Mouse (Mus musculus): Measurements from ENCODE around the gene Spg11. TPM values are rescaled to one million over a fixed set of nuclear protein-coding genes. Genes with fewer than 3 reads are reported as not detected.

The Spg11 gene
- polyA plus RNA-seq, 1 experiment, result 4.2 TPM

- H3K4me3 ChIP-seq (ENCODE audit: insufficient read depth, poor library complexity, severe bottlenecking), result no peak overlapping the region
- peaks cover 2% of the 10 kb centered on the region for H3K79me3 ChIP-seq (ENCODE audit: low read depth)
- H3K79me2 ChIP-seq (ENCODE audit: control insufficient read depth, insufficient read depth), result no peaks in the 10 kb centered on the region
- H3K36me3 ChIP-seq (ENCODE audit: control insufficient read depth, insufficient read depth), result no peaks in the 10 kb centered on the region
- no peak for TF ChIP-seq USF1 (IDR thresholded peaks at IDR 0.05; ENCODE audit: low read depth)
- TF ChIP-seq MAX (IDR thresholded peaks at IDR 0.05), result no peak
- TF ChIP-seq FOSL1 (IDR thresholded peaks at IDR 0.05; ENCODE audit: insufficient read depth, low read length, poor library complexity, severe bottlenecking), result no peak
- no peak for TF ChIP-seq CTCF (IDR thresholded peaks at IDR 0.05; ENCODE audit: control insufficient read depth, insufficient read depth, insufficient read length)
- TF ChIP-seq MYOG (IDR thresholded peaks at IDR 0.05; ENCODE audit: control insufficient read depth, extremely low read depth, insufficient read length), result no peak
- H3K27me3 ChIP-seq (ENCODE audit: control insufficient read depth, insufficient read depth, insufficient read length), result no peaks in the 10 kb centered on the region
- H3ac ChIP-seq (ENCODE audit: control insufficient read depth, insufficient read length, low read depth), result no peak overlapping the region
Observed at GRCm38 (mm10) chr2:122022284-122022683, 95.9 kb downstream of the Spg11 start.

DNA sequence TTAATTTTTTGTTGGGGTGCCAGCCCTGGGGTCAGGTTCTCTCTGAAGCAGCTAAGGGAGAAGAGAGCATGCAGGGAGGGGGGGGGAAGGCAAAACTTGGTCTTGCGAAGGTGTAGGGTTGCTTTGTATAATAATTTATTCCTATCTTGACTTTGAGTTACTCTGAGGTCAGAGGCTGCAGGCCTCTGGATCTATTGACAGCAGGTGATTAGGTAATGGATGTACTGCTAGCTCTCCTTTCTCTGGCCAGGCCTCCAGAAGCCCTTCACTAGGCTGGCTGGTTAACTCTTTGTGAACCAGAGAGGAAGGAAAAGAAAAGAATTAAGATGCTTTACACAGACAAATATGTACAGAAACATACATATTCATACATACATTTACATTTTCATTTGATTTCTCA lies 99.5 kb downstream of the Spg11 start:
- H3ac ChIP-seq (ENCODE audit: control insufficient read depth, insufficient read length, low read depth), result no peak overlapping the region
- H3K36me3 ChIP-seq (ENCODE audit: control insufficient read depth, insufficient read depth), result peaks cover 19% of the 10 kb centered on the region
- H3K79me2 ChIP-seq (ENCODE audit: control insufficient read depth, insufficient read depth), result no peaks in the 10 kb centered on the region
- H3K79me3 ChIP-seq (ENCODE audit: low read depth), result no peaks in the 10 kb centered on the region
- no peak for TF ChIP-seq MYOD1 (IDR thresholded peaks at IDR 0.05; ENCODE audit: control insufficient read depth, insufficient read length, low read depth)
- TF ChIP-seq CEBPB (IDR thresholded peaks at IDR 0.05; ENCODE audit: low read depth), result no peak
- TF ChIP-seq MYOG (IDR thresholded peaks at IDR 0.05; ENCODE audit: control insufficient read depth, extremely low read depth, insufficient read length), result no peak
- no peak for TF ChIP-seq FOSL1 (IDR thresholded peaks at IDR 0.05; ENCODE audit: insufficient read depth, low read length, poor library complexity, severe bottlenecking)
- no peak overlapping the region for H3K4me3 ChIP-seq (ENCODE audit: insufficient read depth, poor library complexity, severe bottlenecking)
- H3K27me3 ChIP-seq (ENCODE audit: control insufficient read depth, insufficient read depth, insufficient read length), result no peaks in the 10 kb centered on the region

DNA sequence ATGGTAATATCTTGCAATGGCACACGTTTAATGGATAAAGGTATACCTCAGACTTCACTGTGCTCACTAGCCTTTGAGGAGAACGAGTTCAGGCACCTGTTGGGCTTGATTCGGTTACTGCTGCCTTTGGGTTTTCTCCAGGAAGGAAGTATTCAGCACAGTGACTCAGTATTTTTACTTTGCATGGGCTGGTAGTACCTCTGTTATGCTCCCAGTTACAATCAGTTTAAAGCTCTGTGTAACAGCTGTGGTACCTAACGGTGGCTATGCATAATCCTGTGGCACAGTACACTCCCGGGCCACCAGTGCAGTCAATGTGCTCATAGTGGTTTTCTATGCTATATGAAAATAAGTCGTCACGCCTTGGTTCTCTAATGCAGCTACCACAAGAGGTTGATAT lies 106.7 kb downstream of the Spg11 start:
- Histone ChIP-seq H3K79me3 (ENCODE audit: low read depth) (no peaks in the 10 kb centered on the region), H3K36me3 (ENCODE audit: control insufficient read depth, insufficient read depth) (peaks cover 75% of the 10 kb centered on the region), H3ac (ENCODE audit: control insufficient read depth, insufficient read length, low read depth) (no peak overlapping the region), H3K4me3 (ENCODE audit: insufficient read depth, poor library complexity, severe bottlenecking) (no peak overlapping the region), H3K27me3 (ENCODE audit: control insufficient read depth, insufficient read depth, insufficient read length) (no peaks in the 10 kb centered on the region), H3K79me2 (ENCODE audit: control insufficient read depth, insufficient read depth) (no peaks in the 10 kb centered on the region)
- TF ChIP-seq CEBPB (IDR thresholded peaks at IDR 0.05; ENCODE audit: low read depth) (no peak), MYOD1 (IDR thresholded peaks at IDR 0.05; ENCODE audit: control insufficient read depth, insufficient read length, low read depth) (no peak), MAX (IDR thresholded peaks at IDR 0.05) (no peak), USF1 (IDR thresholded peaks at IDR 0.05; ENCODE audit: low read depth) (no peak), MYOG (IDR thresholded peaks at IDR 0.05; ENCODE audit: control insufficient read depth, extremely low read depth, insufficient read length) (no peak), CTCF (IDR thresholded peaks at IDR 0.05; ENCODE audit: control insufficient read depth, insufficient read depth, insufficient read length) (no peak), FOSL1 (IDR thresholded peaks at IDR 0.05; ENCODE audit: insufficient read depth, low read length, poor library complexity, severe bottlenecking) (no peak)

GRCm38 (mm10) chr2:122008832-122009231 lies 109.4 kb downstream of the Spg11 start:
- H3K27me3 ChIP-seq (ENCODE audit: control insufficient read depth, insufficient read depth, insufficient read length), result no peaks in the 10 kb centered on the region
- no peak overlapping the region for H3ac ChIP-seq (ENCODE audit: control insufficient read depth, insufficient read length, low read depth)
- peaks cover 77% of the 10 kb centered on the region for H3K36me3 ChIP-seq (ENCODE audit: control insufficient read depth, insufficient read depth)
- no peak overlapping the region for H3K4me3 ChIP-seq (ENCODE audit: insufficient read depth, poor library complexity, severe bottlenecking)
- H3K79me2 ChIP-seq (ENCODE audit: control insufficient read depth, insufficient read depth), result no peaks in the 10 kb centered on the region
- TF ChIP-seq CTCF (IDR thresholded peaks at IDR 0.05; ENCODE audit: control insufficient read depth, insufficient read depth, insufficient read length), result no peak
- TF ChIP-seq MYOD1 (IDR thresholded peaks at IDR 0.05; ENCODE audit: control insufficient read depth, insufficient read length, low read depth), result no peak
- TF ChIP-seq FOSL1 (IDR thresholded peaks at IDR 0.05; ENCODE audit: insufficient read depth, low read length, poor library complexity, severe bottlenecking), result no peak
- no peak for TF ChIP-seq MYOG (IDR thresholded peaks at IDR 0.05; ENCODE audit: control insufficient read depth, extremely low read depth, insufficient read length)
- TF ChIP-seq MAX (IDR thresholded peaks at IDR 0.05), result no peak
- no peak for TF ChIP-seq CEBPB (IDR thresholded peaks at IDR 0.05; ENCODE audit: low read depth)
- H3K79me3 ChIP-seq (ENCODE audit: low read depth), result no peaks in the 10 kb centered on the region

Small RNA genes within 50 kb of the gene (microRNA-seq; reads per million reads assigned to microRNA genes)
- not detected for gene Gm47314 (ENCODE audit: borderline microRNAs expressed)

Other genes with a start within 250 kb of the Spg11 start
- gene Ctdspl2, start 162.4 kb downstream of the Spg11 start, polyA plus RNA-seq (2012; fragmentation: generic; extraction: Trizol), result 5.4 TPM
- gene Mageb3, start 162.3 kb downstream of the Spg11 start, polyA plus RNA-seq (2012; fragmentation: generic; extraction: Trizol), result 0.22 TPM
- gene Eif3j1, start 89.8 kb downstream of the Spg11 start, polyA plus RNA-seq (2012; fragmentation: generic; extraction: Trizol), result 5.6 TPM
- 215 TPM for gene B2m, start 29.3 kb upstream of the Spg11 start, polyA plus RNA-seq (2012; fragmentation: generic; extraction: Trizol)
- gene Trim69, start 42.3 kb upstream of the Spg11 start, polyA plus RNA-seq (2012; fragmentation: generic; extraction: Trizol), result 0.06 TPM
- not detected for gene Patl2, start 67.8 kb upstream of the Spg11 start, polyA plus RNA-seq (2012; fragmentation: generic; extraction: Trizol)
- not detected for gene Terb2, start 67.9 kb upstream of the Spg11 start, polyA plus RNA-seq (2012; fragmentation: generic; extraction: Trizol)
- 23.0 TPM for gene Sord, start 116.4 kb upstream of the Spg11 start, polyA plus RNA-seq (2012; fragmentation: generic; extraction: Trizol)
- 0.20 TPM for gene Duox2, start 180.1 kb upstream of the Spg11 start, polyA plus RNA-seq (2012; fragmentation: generic; extraction: Trizol)
- not detected for gene Duoxa2, start 180.5 kb upstream of the Spg11 start, polyA plus RNA-seq (2012; fragmentation: generic; extraction: Trizol)
- gene Duoxa1, start 195.3 kb upstream of the Spg11 start, polyA plus RNA-seq (2012; fragmentation: generic; extraction: Trizol), result 7.9 TPM
- gene Duox1, start 197.3 kb upstream of the Spg11 start, polyA plus RNA-seq (2012; fragmentation: generic; extraction: Trizol), result 0.14 TPM

All from C2C12 (cell line).